Mouse (Mus musculus): Measurements from ENCODE around the gene Cldn9. TPM values are rescaled to one million over a fixed set of nuclear protein-coding genes. Genes with fewer than 3 reads are reported as not detected.
A peak's percentile ranks its signal among the peaks of the same experiment; 100 is the strongest.

The Cldn9 gene
- total and polyA plus RNA-seq, 3 experiments: not detected

GRCm38 (mm10) chr17:23674271-23674952 lies 9.4 kb downstream of the Cldn9 start:
- intact Hi-C loops (cut with DNase I): no loop called here
- Histone ChIP-seq H3K4me1 (ENCODE audit: control insufficient read depth, insufficient read depth, low read length) (peaks cover 2% of the 10 kb centered on the region), H3K79me2 (replicated peaks; ENCODE audit: control insufficient read depth, insufficient read depth, low read length) (no peaks in the 10 kb centered on the region), H3K27me3 (ENCODE audit: control insufficient read depth, insufficient read depth, low read length) (peaks cover 2% of the 10 kb centered on the region), H3K4me3 (peak overlapping the region; percentile 67), H3K9ac (ENCODE audit: low read depth, low read length) (peak overlapping the region; percentile 80), H3K36me3 (ENCODE audit: control insufficient read depth, insufficient read depth, low read length) (no peaks in the 10 kb centered on the region), H3K27ac (peak overlapping the region; percentile 93)
- peak; percentile 51 to 67 for DNase-seq
- 25% methylated on average over 9 of the region's 9 CpGs for WGBS
- TF ChIP-seq POLR2A (IDR thresholded peaks at IDR 0.05; ENCODE audit: insufficient read depth, low read depth, low read length) (peak; percentile 38; the same call in 1 of the 2 replicates), CTCF (IDR thresholded peaks at IDR 0.05) (no peak)

GRCm38 (mm10) chr17:23673424-23674073 lies 10.3 kb downstream of the Cldn9 start, which contains the start of the genes Hcfc1r1 and Thoc6:
Gene Hcfc1r1 (plus strand): TSS chr17:23673596.
Gene Thoc6 (minus strand): TSS chr17:23673882.
- Histone ChIP-seq H3K36me3 (ENCODE audit: control insufficient read depth, insufficient read depth, low read length) (no peaks in the 10 kb centered on the region), H3K79me2 (replicated peaks; ENCODE audit: control insufficient read depth, insufficient read depth, low read length) (no peaks in the 10 kb centered on the region), H3K9ac (ENCODE audit: low read depth, low read length) (peak within 1 kb of the TSS; percentile 80), H3K27me3 (ENCODE audit: control insufficient read depth, insufficient read depth, low read length) (no peaks in the 10 kb centered on the region), H3K4me1 (ENCODE audit: control insufficient read depth, insufficient read depth, low read length) (peaks cover 2% of the 10 kb centered on the region), H3K4me3 (peak within 1 kb of the TSS; percentile 67), H3K27ac (peak within 1 kb of the TSS; percentile 93)
- DNase-seq: peak; percentile 92 to 95
- intact Hi-C loops (cut with DNase I): no loop called here
- WGBS: under 1% methylated on average over 45 of the region's 45 CpGs
- TF ChIP-seq EP300 (IDR thresholded peaks at IDR 0.05; ENCODE audit: insufficient read depth, low read depth, low read length) (peak; percentile 70), CTCF (IDR thresholded peaks at IDR 0.05) (no peak), POLR2A (IDR thresholded peaks at IDR 0.05; ENCODE audit: insufficient read depth, low read depth, low read length) (peak; percentile 73)

- Histone ChIP-seq H3K27ac (no peak overlapping the region), H3K9ac (ENCODE audit: low read depth, low read length) (no peak overlapping the region), H3K27me3 (ENCODE audit: control insufficient read depth, insufficient read depth, low read length) (no peaks in the 10 kb centered on the region), H3K4me1 (ENCODE audit: control insufficient read depth, insufficient read depth, low read length) (peaks cover 2% of the 10 kb centered on the region), H3K4me3 (no peak overlapping the region), H3K79me2 (replicated peaks; ENCODE audit: control insufficient read depth, insufficient read depth, low read length) (no peaks in the 10 kb centered on the region), H3K36me3 (ENCODE audit: control insufficient read depth, insufficient read depth, low read length) (no peaks in the 10 kb centered on the region)
- intact Hi-C loops (cut with DNase I): no loop called here
- DNase-seq: no peak
- no peak for TF ChIP-seq CTCF (IDR thresholded peaks at IDR 0.05)
- TF ChIP-seq EP300 (IDR thresholded peaks at IDR 0.05; ENCODE audit: insufficient read depth, low read depth, low read length): no peak
- TF ChIP-seq POLR2A (IDR thresholded peaks at IDR 0.05; ENCODE audit: insufficient read depth, low read depth, low read length): no peak
- 52% methylated on average over 3 of the region's 3 CpGs for WGBS
Measured at GRCm38 (mm10) chr17:23672761-23673160, 11.1 kb downstream of the Cldn9 start.

- intact Hi-C loops (cut with DNase I): loop anchor here (2.0 kb wide), 1 partner anchor 129 kb away; no protein-coding TSS in a partner anchor
- no peak overlapping the region for H3K4me3 ChIP-seq
- peaks cover 2% of the 10 kb centered on the region for H3K4me1 ChIP-seq (ENCODE audit: control insufficient read depth, insufficient read depth, low read length)
- DNase-seq: no peak
- H3K9ac ChIP-seq (ENCODE audit: low read depth, low read length): no peak overlapping the region
- H3K27me3 ChIP-seq (ENCODE audit: control insufficient read depth, insufficient read depth, low read length): no peaks in the 10 kb centered on the region
- no peaks in the 10 kb centered on the region for H3K36me3 ChIP-seq (ENCODE audit: control insufficient read depth, insufficient read depth, low read length)
- TF ChIP-seq EP300 (IDR thresholded peaks at IDR 0.05; ENCODE audit: insufficient read depth, low read depth, low read length) (no peak), POLR2A (IDR thresholded peaks at IDR 0.05; ENCODE audit: insufficient read depth, low read depth, low read length) (no peak), CTCF (IDR thresholded peaks at IDR 0.05) (no peak)
- H3K27ac ChIP-seq: no peak overlapping the region
- H3K79me2 ChIP-seq (replicated peaks; ENCODE audit: control insufficient read depth, insufficient read depth, low read length): no peaks in the 10 kb centered on the region
- 91% methylated on average over 3 of the region's 3 CpGs for WGBS
Measured at GRCm38 (mm10) chr17:23671519-23671918, 12.3 kb downstream of the Cldn9 start.

GRCm38 (mm10) chr17:23670516-23671074 lies 13.2 kb downstream of the Cldn9 start:
- no peak for DNase-seq
- no peak overlapping the region for H3K9ac ChIP-seq (ENCODE audit: low read depth, low read length)
- no peaks in the 10 kb centered on the region for H3K79me2 ChIP-seq (replicated peaks; ENCODE audit: control insufficient read depth, insufficient read depth, low read length)
- no peaks in the 10 kb centered on the region for H3K27me3 ChIP-seq (ENCODE audit: control insufficient read depth, insufficient read depth, low read length)
- WGBS: 88% methylated on average over 7 of the region's 7 CpGs
- H3K27ac ChIP-seq: no peak overlapping the region
- intact Hi-C loops (cut with DNase I): loop anchor here (2.0 kb wide), 1 partner anchor 130 kb away; no protein-coding TSS in a partner anchor
- no peaks in the 10 kb centered on the region for H3K36me3 ChIP-seq (ENCODE audit: control insufficient read depth, insufficient read depth, low read length)
- H3K4me1 ChIP-seq (ENCODE audit: control insufficient read depth, insufficient read depth, low read length): peaks cover 2% of the 10 kb centered on the region
- no peak overlapping the region for H3K4me3 ChIP-seq
- no peak for TF ChIP-seq EP300 (IDR thresholded peaks at IDR 0.05; ENCODE audit: insufficient read depth, low read depth, low read length)
- no peak for TF ChIP-seq CTCF (IDR thresholded peaks at IDR 0.05)
- TF ChIP-seq POLR2A (IDR thresholded peaks at IDR 0.05; ENCODE audit: insufficient read depth, low read depth, low read length): no peak

Data from heart, adult 2 months (tissue).